Mouse (Mus musculus): ENCODE measurements around the gene Vcam1. TPM values are rescaled to one million over a fixed set of nuclear protein-coding genes. Genes with fewer than 3 reads are reported as not detected.

The Vcam1 gene
- total and polyA plus RNA-seq, 2 experiments from 2014 or later, result 34.4 to 36.2 TPM

DNA sequence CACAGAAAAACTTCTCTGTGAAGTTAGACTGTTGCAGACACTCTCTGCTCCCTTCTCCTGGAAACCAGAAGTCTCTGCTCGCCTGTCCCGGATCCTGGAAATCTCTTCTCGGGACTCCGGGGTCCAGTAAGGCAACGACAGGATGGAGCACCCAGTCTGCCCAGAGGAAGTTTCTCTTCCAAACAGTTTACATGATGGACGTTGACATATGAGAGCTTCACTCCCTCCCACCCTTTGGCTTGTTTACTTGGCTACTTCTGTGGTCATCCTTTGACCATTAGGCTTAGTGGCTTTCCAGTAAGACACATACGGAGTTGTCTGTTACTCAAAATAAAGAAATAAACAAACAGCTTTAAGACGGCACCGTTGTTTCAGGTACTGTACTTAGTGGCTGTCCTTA, 19.2 kb upstream of the Vcam1 start:
- no peak overlapping the region for H3K9ac ChIP-seq (replicated peaks; ENCODE audit: low read length, poor library complexity, severe bottlenecking)
- no peak overlapping the region for H3K4me2 ChIP-seq (ENCODE audit: low read depth, low read length, poor library complexity, severe bottlenecking)
- DNase-seq (ENCODE audit: low spot score) (no peak), ATAC-seq (ENCODE audit: low FRiP score) (no peak)
- H3K27me3 ChIP-seq (ENCODE audit: insufficient read depth, low read length), result no peaks in the 10 kb centered on the region
- no peak overlapping the region for H3K27ac ChIP-seq (ENCODE audit: low read depth, low read length)
- no peak for TF ChIP-seq CTCF (IDR thresholded peaks at IDR 0.05)
- H3K4me3 ChIP-seq (ENCODE audit: low read depth, low read length), result no peak overlapping the region
- no peaks in the 10 kb centered on the region for H3K9me3 ChIP-seq (ENCODE audit: low read length)
- no peaks in the 10 kb centered on the region for H3K36me3 ChIP-seq (ENCODE audit: insufficient read depth, low read length)
- WGBS, result 65% methylated on average over 9 of the region's 9 CpGs
- H3K4me1 ChIP-seq (ENCODE audit: insufficient read depth, low read length), result no peaks in the 10 kb centered on the region

- H3K4me2 ChIP-seq (ENCODE audit: low read depth, low read length, poor library complexity, severe bottlenecking), result no peak overlapping the region
- no peak for TF ChIP-seq CTCF (IDR thresholded peaks at IDR 0.05)
- H3K4me1 ChIP-seq (ENCODE audit: insufficient read depth, low read length), result no peaks in the 10 kb centered on the region
- no peak overlapping the region for H3K4me3 ChIP-seq (ENCODE audit: low read depth, low read length)
- no peaks in the 10 kb centered on the region for H3K36me3 ChIP-seq (ENCODE audit: insufficient read depth, low read length)
- H3K27me3 ChIP-seq (ENCODE audit: insufficient read depth, low read length), result no peaks in the 10 kb centered on the region
- H3K9ac ChIP-seq (replicated peaks; ENCODE audit: low read length, poor library complexity, severe bottlenecking), result no peak overlapping the region
- H3K9me3 ChIP-seq (ENCODE audit: low read length), result no peaks in the 10 kb centered on the region
- H3K27ac ChIP-seq (ENCODE audit: low read depth, low read length), result no peak overlapping the region
- WGBS, result 94% methylated on average over 3 of the region's 3 CpGs
- ATAC-seq (ENCODE audit: low FRiP score) (no peak), DNase-seq (ENCODE audit: low spot score) (no peak)
Measured at GRCm38 (mm10) chr3:116141226-116141625, 11.7 kb upstream of the Vcam1 start.

DNA sequence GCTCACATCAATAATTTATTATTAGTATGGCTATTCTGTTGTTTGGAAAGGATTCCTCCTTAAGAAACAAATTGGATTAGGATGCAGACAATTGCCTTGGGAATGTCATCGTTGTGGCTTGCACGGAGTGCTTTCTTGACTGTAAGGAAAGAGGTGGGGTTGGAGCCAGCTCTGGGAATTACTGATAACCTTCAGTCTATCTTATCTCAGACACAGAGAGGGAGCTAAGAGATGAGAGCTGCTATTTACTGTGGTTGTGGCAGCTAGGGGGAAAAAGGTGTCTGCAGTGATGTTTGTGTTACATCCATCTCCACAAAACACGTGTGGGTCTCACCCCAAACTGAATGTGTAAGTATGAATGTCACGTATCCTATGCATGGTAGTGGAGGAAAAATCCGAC, 9.5 kb upstream of the Vcam1 start:
- no peaks in the 10 kb centered on the region for H3K4me1 ChIP-seq (ENCODE audit: insufficient read depth, low read length)
- no peaks in the 10 kb centered on the region for H3K27me3 ChIP-seq (ENCODE audit: insufficient read depth, low read length)
- no peak overlapping the region for H3K9ac ChIP-seq (replicated peaks; ENCODE audit: low read length, poor library complexity, severe bottlenecking)
- no peak for TF ChIP-seq CTCF (IDR thresholded peaks at IDR 0.05)
- no peak for ATAC-seq (ENCODE audit: low FRiP score)
- no peak for DNase-seq (ENCODE audit: low spot score)
- WGBS, result 66% methylated on average over 5 of the region's 5 CpGs
- no peak overlapping the region for H3K4me2 ChIP-seq (ENCODE audit: low read depth, low read length, poor library complexity, severe bottlenecking)
- H3K36me3 ChIP-seq (ENCODE audit: insufficient read depth, low read length), result no peaks in the 10 kb centered on the region
- no peak overlapping the region for H3K4me3 ChIP-seq (ENCODE audit: low read depth, low read length)
- no peak overlapping the region for H3K27ac ChIP-seq (ENCODE audit: low read depth, low read length)
- no peaks in the 10 kb centered on the region for H3K9me3 ChIP-seq (ENCODE audit: low read length)

DNA sequence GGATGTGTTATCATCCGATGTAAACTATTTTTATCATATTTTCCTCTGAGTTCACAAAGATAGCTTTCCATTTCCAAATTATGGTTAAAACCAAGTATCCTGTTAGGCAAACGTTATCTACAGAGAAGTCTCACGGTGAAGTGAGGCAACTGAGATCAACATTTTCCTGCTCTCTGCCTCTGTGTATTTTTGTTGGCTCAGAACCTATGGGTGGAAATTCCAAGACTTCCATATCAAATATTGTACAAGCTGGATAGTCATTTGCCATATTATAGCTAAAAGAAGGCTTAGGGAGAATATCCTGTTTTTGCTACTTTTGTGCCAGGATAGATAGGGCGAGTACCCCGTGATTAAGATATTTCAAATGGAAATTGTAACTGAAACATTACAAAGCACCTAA, 8.6 kb upstream of the Vcam1 start:
- H3K36me3 ChIP-seq (ENCODE audit: insufficient read depth, low read length), result no peaks in the 10 kb centered on the region
- no peak overlapping the region for H3K4me3 ChIP-seq (ENCODE audit: low read depth, low read length)
- DNase-seq (ENCODE audit: low spot score), result no peak
- H3K4me2 ChIP-seq (ENCODE audit: low read depth, low read length, poor library complexity, severe bottlenecking), result no peak overlapping the region
- H3K9me3 ChIP-seq (ENCODE audit: low read length), result no peaks in the 10 kb centered on the region
- no peak for ATAC-seq (ENCODE audit: low FRiP score)
- no peak for TF ChIP-seq CTCF (IDR thresholded peaks at IDR 0.05)
- no peak overlapping the region for H3K27ac ChIP-seq (ENCODE audit: low read depth, low read length)
- no peak overlapping the region for H3K9ac ChIP-seq (replicated peaks; ENCODE audit: low read length, poor library complexity, severe bottlenecking)
- WGBS, result 88% methylated on average over 5 of the region's 5 CpGs
- no peaks in the 10 kb centered on the region for H3K27me3 ChIP-seq (ENCODE audit: insufficient read depth, low read length)
- no peaks in the 10 kb centered on the region for H3K4me1 ChIP-seq (ENCODE audit: insufficient read depth, low read length)

GRCm38 (mm10) chr3:116133363-116133762, 3.9 kb upstream of the Vcam1 start:
- TF ChIP-seq CTCF (IDR thresholded peaks at IDR 0.05), result no peak
- Histone ChIP-seq H3K9me3 (ENCODE audit: low read length) (no peaks in the 10 kb centered on the region), H3K27me3 (ENCODE audit: insufficient read depth, low read length) (no peaks in the 10 kb centered on the region), H3K4me2 (ENCODE audit: low read depth, low read length, poor library complexity, severe bottlenecking) (no peak overlapping the region), H3K27ac (ENCODE audit: low read depth, low read length) (no peak overlapping the region), H3K4me1 (ENCODE audit: insufficient read depth, low read length) (no peaks in the 10 kb centered on the region), H3K9ac (replicated peaks; ENCODE audit: low read length, poor library complexity, severe bottlenecking) (no peak overlapping the region), H3K36me3 (ENCODE audit: insufficient read depth, low read length) (no peaks in the 10 kb centered on the region), H3K4me3 (ENCODE audit: low read depth, low read length) (no peak overlapping the region)
- ATAC-seq (ENCODE audit: low FRiP score), result no peak
- DNase-seq (ENCODE audit: low spot score), result no peak
- WGBS, result 87% methylated on average over 5 of the region's 5 CpGs

DNA sequence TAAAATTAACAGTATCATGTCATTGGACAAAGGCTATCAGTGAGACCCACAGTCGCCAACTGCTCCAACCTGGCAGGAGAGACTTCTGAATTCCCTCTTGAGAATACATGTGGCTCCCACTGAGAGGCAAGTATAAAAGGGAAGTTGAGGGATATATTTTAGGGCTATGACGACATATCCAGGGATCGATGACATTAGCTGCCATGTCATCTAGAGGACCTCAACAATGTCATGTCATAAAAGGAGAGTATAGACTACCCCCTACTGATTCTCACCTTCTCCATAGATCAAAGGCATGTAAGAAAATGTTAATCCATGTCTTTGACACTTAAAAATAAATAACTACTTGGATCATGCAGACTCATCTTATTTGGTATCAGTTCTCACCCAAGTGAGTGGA, 1.2 kb upstream of the Vcam1 start:
- no peak overlapping the region for H3K9ac ChIP-seq (replicated peaks; ENCODE audit: low read length, poor library complexity, severe bottlenecking)
- no peak for TF ChIP-seq CTCF (IDR thresholded peaks at IDR 0.05)
- no peaks in the 10 kb centered on the region for H3K27me3 ChIP-seq (ENCODE audit: insufficient read depth, low read length)
- WGBS, result 76% methylated on average over 3 of the region's 3 CpGs
- H3K4me3 ChIP-seq (ENCODE audit: low read depth, low read length), result no peak overlapping the region
- no peaks in the 10 kb centered on the region for H3K9me3 ChIP-seq (ENCODE audit: low read length)
- no peak for ATAC-seq (ENCODE audit: low FRiP score)
- no peaks in the 10 kb centered on the region for H3K4me1 ChIP-seq (ENCODE audit: insufficient read depth, low read length)
- no peaks in the 10 kb centered on the region for H3K36me3 ChIP-seq (ENCODE audit: insufficient read depth, low read length)
- H3K27ac ChIP-seq (ENCODE audit: low read depth, low read length), result no peak overlapping the region
- H3K4me2 ChIP-seq (ENCODE audit: low read depth, low read length, poor library complexity, severe bottlenecking), result no peak overlapping the region
- no peak for DNase-seq (ENCODE audit: low spot score)
